Mouse (Mus musculus): Measurements from ENCODE around the gene March6. TPM values are rescaled to one million over a fixed set of nuclear protein-coding genes. Genes with fewer than 3 reads are reported as not detected.

Gene March6
- polyA plus RNA-seq, 1 experiment from 2014 or later: 41.3 TPM

DNA sequence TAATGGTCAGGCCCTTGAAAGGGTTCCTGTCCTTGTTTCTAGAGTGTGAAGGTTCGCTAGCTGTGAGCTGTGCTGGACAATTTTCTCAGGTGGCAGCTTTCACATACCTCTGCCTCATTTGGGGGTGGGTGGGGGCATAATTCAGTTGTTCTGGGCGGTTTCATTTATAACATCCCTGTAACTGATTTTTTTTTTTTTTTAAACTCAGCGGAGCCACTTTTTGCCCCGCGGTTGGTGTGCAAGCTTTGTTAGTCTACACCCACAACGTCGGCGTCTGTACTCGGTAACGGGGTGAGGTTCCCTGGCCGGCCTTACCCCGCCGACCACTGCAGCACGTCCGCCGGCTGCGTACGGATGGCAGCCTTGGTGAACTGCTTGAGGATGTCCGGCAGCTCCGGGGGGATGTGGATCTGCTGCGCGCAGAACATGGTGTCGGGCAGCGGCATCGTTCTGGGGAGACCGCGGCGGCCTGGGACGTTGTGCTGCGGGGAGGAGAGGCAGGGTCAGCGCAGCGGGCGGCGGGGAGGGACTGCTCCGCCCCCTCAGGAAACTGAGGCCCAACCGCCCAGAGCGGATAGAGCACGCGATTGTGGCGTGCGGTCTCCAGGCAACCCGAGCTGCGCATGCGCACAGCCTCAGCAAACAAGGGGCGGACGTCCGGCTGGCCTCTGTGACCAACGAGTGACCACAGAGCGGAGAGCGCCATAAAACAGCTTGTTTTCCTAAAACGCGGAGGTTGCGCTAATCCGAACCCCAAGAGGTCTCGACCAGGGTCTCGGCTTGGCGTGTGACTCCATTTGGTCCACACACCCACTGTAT lies 77.5 kb downstream of the March6 start, which contains the start of gene Ropn1l:
Gene Ropn1l (minus strand): TSS at position 640 of the 819 bp plus-strand sequence.
- no peaks in the 10 kb centered on the region for H3K9me3 ChIP-seq (replicated peaks)
- H3K4me2 ChIP-seq: peak within 1 kb of the TSS; percentile 72
- no peaks in the 10 kb centered on the region for H3K27me3 ChIP-seq (replicated peaks)
- H3K4me1 ChIP-seq (replicated peaks): peaks cover 12% of the 10 kb centered on the region
- ATAC-seq (ENCODE audit: insufficient number of reproducible peaks, low FRiP score): peak; percentile 96
- peaks cover 12% of the 10 kb centered on the region for H3K36me3 ChIP-seq
- H3K27ac ChIP-seq (ENCODE audit: poor library complexity, severe bottlenecking): peak within 1 kb of the TSS; percentile 85
- peak within 1 kb of the TSS; percentile 67 for H3K4me3 ChIP-seq
- H3K9ac ChIP-seq: peak within 1 kb of the TSS; percentile 77
- WGBS: under 1% methylated on average over 57 of the region's 57 CpGs

DNA sequence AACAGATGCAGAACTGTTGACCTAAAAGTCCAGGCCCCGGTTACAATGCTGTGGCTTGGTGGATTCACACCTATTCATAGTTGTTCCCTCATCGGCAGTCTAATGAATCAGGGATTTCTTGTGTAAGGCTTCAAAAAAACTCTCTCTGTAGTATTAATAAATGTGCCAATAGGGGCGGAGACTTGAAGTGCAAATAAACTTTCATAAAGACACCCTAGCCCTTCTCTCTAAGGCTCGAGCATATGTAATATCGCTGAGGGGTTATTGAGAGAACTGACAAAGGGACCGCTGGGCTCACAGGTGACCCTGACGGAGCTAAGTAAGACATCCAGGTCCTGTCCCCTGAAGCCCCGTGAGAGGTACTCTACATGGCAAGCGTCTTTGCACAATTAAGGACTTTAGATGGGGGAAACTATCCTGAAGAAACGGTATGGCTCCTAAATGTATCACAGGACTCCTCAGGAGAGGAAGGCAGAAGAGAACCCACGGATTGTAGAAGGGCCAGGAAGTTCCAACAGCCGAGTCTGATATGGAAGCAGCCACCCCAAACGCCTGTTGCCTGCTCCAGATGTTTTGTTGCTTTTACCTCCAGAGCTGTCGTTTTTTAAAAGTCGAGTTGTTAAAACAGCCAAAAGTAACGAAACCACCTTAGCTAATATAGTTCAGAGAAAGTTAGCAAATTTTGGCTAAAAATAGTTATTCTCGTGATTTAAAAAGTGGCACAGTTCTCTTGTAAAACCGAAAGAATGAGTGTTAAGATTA lies 78.3 kb downstream of the March6 start:
- Histone ChIP-seq H3K4me1 (replicated peaks) (peaks cover 12% of the 10 kb centered on the region), H3K4me3 (peak overlapping the region; percentile 67), H3K9me3 (replicated peaks) (no peaks in the 10 kb centered on the region), H3K9ac (peak overlapping the region; percentile 77), H3K4me2 (peak overlapping the region; percentile 72), H3K27ac (ENCODE audit: poor library complexity, severe bottlenecking) (peak overlapping the region; percentile 85; the same call in 1 of the 2 replicates), H3K36me3 (peaks cover 6% of the 10 kb centered on the region), H3K27me3 (replicated peaks) (no peaks in the 10 kb centered on the region)
- no peak for ATAC-seq (ENCODE audit: insufficient number of reproducible peaks, low FRiP score)
- 47% methylated on average over 18 of the region's 18 CpGs for WGBS

DNA sequence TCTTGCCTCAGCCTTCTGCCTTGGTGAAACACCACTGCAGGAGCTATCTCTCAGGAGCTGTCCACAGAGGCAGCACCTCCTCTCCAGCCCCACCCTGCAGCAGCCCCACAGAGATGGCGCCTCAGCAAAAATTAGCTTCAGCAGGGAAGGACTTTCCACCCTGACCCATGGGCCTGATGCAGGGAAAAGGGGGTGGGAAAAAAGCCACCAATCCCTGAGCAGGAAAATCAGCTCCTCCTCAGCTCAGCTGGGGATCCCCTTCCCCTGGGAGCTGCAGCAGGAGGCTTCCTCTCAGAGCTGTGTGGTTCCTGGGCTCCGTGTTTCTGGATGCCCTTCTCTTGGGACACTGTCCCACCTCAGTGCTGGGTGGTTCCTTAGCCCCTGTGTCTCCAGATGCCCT lies 81.1 kb downstream of the March6 start:
- Histone ChIP-seq H3K36me3 (no peaks in the 10 kb centered on the region; the same call in 1 of the 2 replicates), H3K27me3 (replicated peaks) (no peaks in the 10 kb centered on the region), H3K9me3 (replicated peaks) (no peaks in the 10 kb centered on the region), H3K4me1 (replicated peaks) (peaks cover 10% of the 10 kb centered on the region), H3K4me2 (no peak overlapping the region), H3K4me3 (no peak overlapping the region), H3K27ac (ENCODE audit: poor library complexity, severe bottlenecking) (no peak overlapping the region), H3K9ac (no peak overlapping the region)
- ATAC-seq (ENCODE audit: insufficient number of reproducible peaks, low FRiP score): no peak
- 10% methylated on average over 2 of the region's 2 CpGs for whole genome bisulfite sequencing

DNA sequence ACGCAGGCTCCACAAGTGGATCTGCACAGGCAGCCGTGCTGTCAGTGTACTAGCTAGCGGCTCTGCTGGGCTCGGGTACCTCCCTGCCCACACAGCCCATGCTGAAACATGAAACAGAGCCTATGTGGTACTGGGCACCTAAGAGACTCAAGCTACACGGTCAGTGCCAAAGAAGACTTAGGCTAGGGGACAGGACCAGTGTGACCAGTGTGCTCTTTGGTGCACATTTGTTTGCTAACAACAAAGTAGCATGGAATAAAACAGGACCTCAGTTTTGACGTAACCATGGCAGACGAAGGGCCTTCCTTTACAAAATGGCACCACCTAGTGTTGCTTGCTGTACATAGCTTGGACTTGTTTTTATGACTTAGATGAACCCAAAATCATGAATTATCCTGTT lies 83.7 kb downstream of the March6 start:
- Histone ChIP-seq H3K4me3 (no peak overlapping the region), H3K4me1 (replicated peaks) (peaks cover 4% of the 10 kb centered on the region), H3K27me3 (replicated peaks) (no peaks in the 10 kb centered on the region), H3K36me3 (no peaks in the 10 kb centered on the region), H3K9ac (no peak overlapping the region), H3K27ac (ENCODE audit: poor library complexity, severe bottlenecking) (no peak overlapping the region), H3K4me2 (peak overlapping the region; percentile 11; the same call in 1 of the 2 replicates), H3K9me3 (replicated peaks) (no peaks in the 10 kb centered on the region)
- no peak; the same call in 1 of the 2 replicates for ATAC-seq (ENCODE audit: insufficient number of reproducible peaks, low FRiP score)
- 40% methylated on average over 7 of the region's 7 CpGs for WGBS

DNA sequence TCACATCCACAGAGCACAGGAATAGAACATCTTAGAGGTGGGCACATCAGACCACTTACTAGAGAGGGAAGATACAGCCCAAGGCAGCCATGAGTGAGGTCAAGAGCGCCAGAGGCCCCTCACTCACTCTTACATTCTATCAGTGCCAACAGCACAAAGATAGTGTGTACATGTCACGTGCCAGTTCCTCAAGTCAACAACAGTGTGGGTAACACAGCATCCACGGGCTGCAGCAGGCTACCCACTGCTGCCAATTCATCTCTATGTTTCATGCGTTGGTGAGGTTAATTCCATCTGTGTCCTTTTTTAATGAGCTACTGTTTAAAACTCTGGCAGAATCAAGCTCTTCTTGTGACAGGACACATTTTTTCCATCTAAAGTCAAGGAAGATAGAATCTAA lies 88.2 kb downstream of the March6 start:
- Histone ChIP-seq H3K9me3 (replicated peaks) (no peaks in the 10 kb centered on the region), H3K9ac (no peak overlapping the region), H3K4me1 (replicated peaks) (peaks cover 6% of the 10 kb centered on the region), H3K4me3 (no peak overlapping the region), H3K36me3 (no peaks in the 10 kb centered on the region), H3K27ac (ENCODE audit: poor library complexity, severe bottlenecking) (no peak overlapping the region), H3K27me3 (replicated peaks) (no peaks in the 10 kb centered on the region), H3K4me2 (no peak overlapping the region)
- 76% methylated on average over 4 of the region's 4 CpGs for WGBS
- no peak for ATAC-seq (ENCODE audit: insufficient number of reproducible peaks, low FRiP score)

DNA sequence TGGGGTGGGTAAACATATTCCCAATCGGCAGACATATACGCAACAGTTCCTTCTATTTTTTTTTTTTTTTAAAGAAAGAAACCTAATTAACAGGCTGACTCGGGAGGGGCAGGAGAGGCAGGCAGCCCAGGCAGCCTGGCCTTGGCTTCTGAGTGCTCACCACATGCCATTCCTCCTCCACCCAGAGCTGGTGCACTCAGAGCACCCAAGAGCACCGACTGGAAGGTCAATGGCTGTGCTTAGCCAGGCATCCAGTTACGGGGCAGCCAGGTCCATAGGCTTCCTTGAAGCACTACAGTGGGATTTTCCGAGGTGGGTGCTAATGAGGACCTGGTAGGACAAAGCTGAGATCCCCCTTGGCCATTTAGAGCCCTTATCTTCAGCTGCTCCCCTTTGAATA lies 88.9 kb downstream of the March6 start:
- Histone ChIP-seq H3K4me1 (replicated peaks) (peaks cover 6% of the 10 kb centered on the region), H3K36me3 (no peaks in the 10 kb centered on the region), H3K4me2 (0 out of 2 replicates have a peak overlapping the region, but pooled peaks have one; percentile 2), H3K9me3 (replicated peaks) (no peaks in the 10 kb centered on the region), H3K27me3 (replicated peaks) (no peaks in the 10 kb centered on the region), H3K9ac (no peak overlapping the region), H3K27ac (ENCODE audit: poor library complexity, severe bottlenecking) (no peak overlapping the region), H3K4me3 (no peak overlapping the region)
- WGBS: 57% methylated on average over 6 of the region's 6 CpGs
- no peak for ATAC-seq (ENCODE audit: insufficient number of reproducible peaks, low FRiP score)

DNA sequence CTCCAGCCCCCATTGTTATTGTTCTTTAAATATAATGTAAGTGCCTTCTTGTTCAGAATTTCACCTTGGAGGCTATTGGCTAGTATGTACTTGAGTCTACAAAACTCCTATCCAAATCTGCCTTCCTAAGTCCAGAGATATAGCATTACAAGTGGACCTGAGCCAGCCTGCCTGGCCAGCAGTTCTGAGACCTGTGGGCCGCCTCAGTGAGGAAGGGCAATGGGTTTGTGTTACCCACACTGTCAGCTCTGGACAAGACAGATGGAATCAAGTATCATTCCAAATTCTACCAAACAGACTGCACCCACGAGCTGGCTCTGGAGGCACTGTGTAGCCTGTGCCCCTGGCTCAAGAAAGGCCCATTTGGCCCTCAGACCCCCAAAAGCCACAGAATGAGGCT lies 94.0 kb downstream of the March6 start:
- ATAC-seq (ENCODE audit: insufficient number of reproducible peaks, low FRiP score): no peak
- 79% methylated on average over 2 of the region's 2 CpGs for WGBS

DNA sequence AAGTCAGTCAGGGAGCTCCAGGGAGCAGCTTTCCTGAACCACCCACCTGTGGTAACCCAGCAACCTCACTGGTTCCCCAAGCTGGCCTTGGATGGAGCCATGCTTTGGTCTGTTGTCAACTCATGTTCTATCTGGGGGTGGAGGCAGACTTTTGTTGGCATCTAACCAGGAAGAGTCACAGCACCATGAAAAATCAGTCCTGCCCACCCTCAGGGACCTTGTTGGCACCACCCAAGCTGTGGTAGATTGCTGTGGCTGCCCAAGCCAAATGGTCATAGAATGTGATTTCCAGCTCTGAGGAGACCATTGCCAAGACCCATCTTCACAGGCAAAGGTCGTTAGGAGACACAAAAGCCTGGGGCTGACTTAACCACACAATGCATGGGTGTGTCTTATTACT lies 94.8 kb downstream of the March6 start:
- H3K4me3 ChIP-seq: no peak overlapping the region
- 0 out of 2 replicates have a peak, but pooled peaks cover 3% of the 10 kb centered on the region for H3K27me3 ChIP-seq (replicated peaks)
- H3K9me3 ChIP-seq (replicated peaks): no peaks in the 10 kb centered on the region
- no peak overlapping the region for H3K9ac ChIP-seq
- H3K27ac ChIP-seq (ENCODE audit: poor library complexity, severe bottlenecking): no peak overlapping the region
- no peaks in the 10 kb centered on the region for H3K4me1 ChIP-seq (replicated peaks)
- no peak for ATAC-seq (ENCODE audit: insufficient number of reproducible peaks, low FRiP score)
- H3K4me2 ChIP-seq: no peak overlapping the region
- 58% methylated on average over 1 of the region's 1 CpGs for WGBS
- H3K36me3 ChIP-seq: no peaks in the 10 kb centered on the region

More for the DNA sequence above, 94.0 kb downstream of the March6 start:
- Histone ChIP-seq H3K36me3 (no peaks in the 10 kb centered on the region), H3K27ac (ENCODE audit: poor library complexity, severe bottlenecking) (no peak overlapping the region), H3K27me3 (replicated peaks) (0 out of 2 replicates have a peak, but pooled peaks cover 3% of the 10 kb centered on the region), H3K9ac (no peak overlapping the region), H3K9me3 (replicated peaks) (no peaks in the 10 kb centered on the region), H3K4me1 (replicated peaks) (no peaks in the 10 kb centered on the region), H3K4me3 (no peak overlapping the region), H3K4me2 (no peak overlapping the region)

DNA sequence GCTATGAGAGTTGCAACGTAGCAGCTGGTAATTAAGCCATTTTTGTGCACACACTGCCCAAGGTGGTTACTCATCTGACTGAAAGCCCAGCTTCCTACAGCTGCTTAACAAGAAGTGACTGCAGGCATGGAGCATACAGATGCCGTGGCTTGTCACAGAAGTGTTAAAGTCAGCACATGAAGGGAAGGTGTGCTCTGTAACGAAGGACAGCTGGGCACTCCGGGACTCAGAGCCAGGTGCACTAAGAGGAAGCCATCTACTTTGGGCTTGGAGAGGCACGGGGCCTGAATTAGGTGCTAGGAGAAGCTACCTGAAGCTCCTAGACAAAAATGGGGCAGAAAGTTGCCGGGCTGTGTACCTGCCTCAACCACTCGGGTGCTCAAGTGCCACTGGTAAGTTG lies 97.1 kb downstream of the March6 start:
- H3K9ac ChIP-seq: no peak overlapping the region
- WGBS: 70% methylated on average over 7 of the region's 7 CpGs

DNA sequence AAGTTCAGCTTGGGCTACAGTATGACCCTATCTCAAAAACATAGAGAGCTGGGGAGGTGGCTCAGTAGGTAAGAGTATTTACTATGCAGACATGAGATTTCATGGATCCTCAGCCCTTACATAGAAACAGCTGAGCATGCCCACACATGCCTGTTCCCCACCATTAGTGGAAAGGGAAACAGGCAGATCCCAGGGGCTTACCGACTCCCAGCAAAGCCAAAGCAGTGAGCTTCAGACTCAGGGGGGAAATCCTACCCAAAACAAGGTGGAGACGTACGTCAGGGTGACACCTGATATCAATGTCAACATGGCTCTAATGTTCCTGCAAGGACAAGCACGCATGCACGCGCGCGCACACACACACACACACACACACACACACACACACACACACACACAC lies 99.0 kb downstream of the March6 start:
- Histone ChIP-seq H3K4me1 (replicated peaks) (no peaks in the 10 kb centered on the region), H3K27ac (ENCODE audit: poor library complexity, severe bottlenecking) (no peak overlapping the region), H3K4me2 (no peak overlapping the region), H3K9ac (no peak overlapping the region), H3K27me3 (replicated peaks) (0 out of 2 replicates have a peak, but pooled peaks cover 3% of the 10 kb centered on the region), H3K36me3 (no peaks in the 10 kb centered on the region), H3K4me3 (no peak overlapping the region), H3K9me3 (replicated peaks) (no peaks in the 10 kb centered on the region)
- WGBS: 77% methylated on average over 8 of the region's 8 CpGs
- ATAC-seq (ENCODE audit: insufficient number of reproducible peaks, low FRiP score): no peak

More for the DNA sequence above, 97.1 kb downstream of the March6 start:
- Histone ChIP-seq H3K4me1 (replicated peaks) (no peaks in the 10 kb centered on the region), H3K36me3 (no peaks in the 10 kb centered on the region), H3K27ac (ENCODE audit: poor library complexity, severe bottlenecking) (no peak overlapping the region), H3K9me3 (replicated peaks) (no peaks in the 10 kb centered on the region), H3K27me3 (replicated peaks) (0 out of 2 replicates have a peak, but pooled peaks cover 3% of the 10 kb centered on the region), H3K4me2 (no peak overlapping the region), H3K4me3 (no peak overlapping the region)
- no peak for ATAC-seq (ENCODE audit: insufficient number of reproducible peaks, low FRiP score)

DNA sequence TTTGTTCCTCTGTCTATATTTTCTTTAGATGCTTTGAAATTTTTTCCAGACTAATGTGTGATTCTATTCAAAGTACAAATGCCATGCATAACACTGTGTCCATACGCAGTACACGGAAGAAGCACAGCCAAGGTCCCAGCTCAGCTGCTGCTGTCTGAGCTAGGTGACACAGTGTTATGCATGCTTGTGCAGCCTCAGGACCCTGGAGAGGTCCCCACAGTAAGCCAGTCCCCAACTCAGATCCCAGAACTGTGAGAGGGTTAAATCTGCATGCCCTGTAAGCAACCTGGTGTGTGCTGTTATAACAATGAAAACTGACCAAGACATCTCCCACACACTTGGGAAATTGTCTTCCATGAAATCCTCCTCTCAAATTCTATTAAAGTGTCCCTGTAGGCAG lies 100.8 kb downstream of the March6 start:
- WGBS: 74% methylated on average over 2 of the region's 2 CpGs
- Histone ChIP-seq H3K27ac (ENCODE audit: poor library complexity, severe bottlenecking) (no peak overlapping the region), H3K4me2 (no peak overlapping the region), H3K4me3 (no peak overlapping the region), H3K9me3 (replicated peaks) (no peaks in the 10 kb centered on the region), H3K9ac (no peak overlapping the region), H3K36me3 (no peaks in the 10 kb centered on the region), H3K27me3 (replicated peaks) (0 out of 2 replicates have a peak, but pooled peaks cover 6% of the 10 kb centered on the region), H3K4me1 (replicated peaks) (peaks cover 7% of the 10 kb centered on the region; the same call in 1 of the 2 replicates)
- no peak for ATAC-seq (ENCODE audit: insufficient number of reproducible peaks, low FRiP score)
